Mouse (Mus musculus) liver, adult 2 months (tissue): ENCODE measurements around the gene Fam71e2.

ENCODE experiments used
- CTCF ChIP-seq: fragments of 200-500 bp; IDR thresholded peaks from 2 replicates; pipeline ENCODE4 v1.5.1; 2011; ENCODE audit warnings: low read depth, low read length, control low read depth
- POLR2A ChIP-seq: fragments of 200-500 bp; IDR thresholded peaks from 2 replicates; pipeline ENCODE4 v1.6.1; 2011; ENCODE audit warnings: low read length, control low read depth; ENCODE audit not compliant: insufficient read depth; ENCODE audit errors: extremely low read depth

- TF ChIP-seq CTCF (no peak), POLR2A (no peak)
These were observed 12.7 kb upstream of the Fam71e2 start for GRCm38 (mm10) chr7:4783667-4784268.
